ENCODE assay signal across 9 mouse cellular contexts in genomic region chr4:48585241-48586098, GRCm38 (mm10). TPM values are rescaled to one million over a fixed set of nuclear protein-coding genes. Genes with fewer than 3 reads are reported as not detected.
DNase-seq lines count a peak whose midpoint lies in the region; ATAC-seq and TF ChIP-seq lines count a peak whose summit lies in the region.
"Had no signal": no experiment of that assay in that cellular context is flagged by ENCODE, and none has a peak within 500 bp of the region (broad histone marks: within the 10 kb centered on the region; RNA-seq: fewer than 3 reads in every experiment).

No protein-coding gene starts in this region.

- peak overlapping the region; percentile 52 for H3K4me3 ChIP-seq in cerebellum, adult 2 months (replicated peaks; ENCODE audit: insufficient read depth, low read depth, low read length)
- H3K4me3 ChIP-seq in forebrain, embryonic 12.5 days (replicated peaks) = peak overlapping the region; percentile 96
- peak overlapping the region; percentile 89 for H3K4me3 ChIP-seq in limb, embryonic 14.5 days (replicated peaks; ENCODE audit: low read length)
- peak overlapping the region; percentile 97 for H3K4me3 ChIP-seq in midbrain, embryonic 13.5 days (replicated peaks)
- peak overlapping the region; percentile 91 for H3K4me3 ChIP-seq in stomach, embryonic 14.5 days (ENCODE audit: low read depth, low read length)

- peaks cover 2% of the 10 kb centered on the region; the same call in 1 of the 2 replicates for H3K27me3 ChIP-seq in cerebellum, adult 2 months (ENCODE audit: control insufficient read depth, insufficient read depth, low read length)
- H3K27me3 ChIP-seq in forebrain, embryonic 12.5 days = no peaks in the 10 kb centered on the region
- H3K27me3 ChIP-seq in limb, embryonic 14.5 days (ENCODE audit: control insufficient read depth, insufficient read depth, low read length) = no peaks in the 10 kb centered on the region
- H3K27me3 ChIP-seq in midbrain, embryonic 13.5 days = no peaks in the 10 kb centered on the region
- H3K27me3 ChIP-seq in stomach, embryonic 14.5 days (ENCODE audit: control insufficient read depth, insufficient read depth, low read length) = no peaks in the 10 kb centered on the region

- 1% methylated on average over 88 of the region's 92 CpGs for whole genome bisulfite sequencing in cerebellum, adult 2 months
- WGBS in forebrain, embryonic 12.5 days = under 1% methylated on average over 87 of the region's 92 CpGs
- WGBS in limb, embryonic 14.5 days = under 1% methylated on average over 65 of the region's 92 CpGs
- WGBS in midbrain, embryonic 13.5 days = under 1% methylated on average over 73 of the region's 92 CpGs
- WGBS in stomach, embryonic 14.5 days = under 1% methylated on average over 91 of the region's 92 CpGs

- no peaks in the 10 kb centered on the region for H3K9me3 ChIP-seq in forebrain, embryonic 12.5 days
- no peaks in the 10 kb centered on the region for H3K9me3 ChIP-seq in limb, embryonic 14.5 days (ENCODE audit: control insufficient read depth, low read length)
- no peaks in the 10 kb centered on the region for H3K9me3 ChIP-seq in midbrain, embryonic 13.5 days
- 0 out of 2 replicates have a peak, but pooled peaks cover 4% of the 10 kb centered on the region for H3K9me3 ChIP-seq in stomach, embryonic 14.5 days (ENCODE audit: control insufficient read depth, low read depth, low read length)

- peak overlapping the region; percentile 99 for H3K9ac ChIP-seq in forebrain, embryonic 12.5 days
- H3K9ac ChIP-seq in limb, embryonic 14.5 days (ENCODE audit: low read depth, low read length, severe bottlenecking) = peak overlapping the region; percentile 97
- H3K9ac ChIP-seq in midbrain, embryonic 13.5 days (replicated peaks) = peak overlapping the region; percentile 99
- H3K9ac ChIP-seq in stomach, embryonic 14.5 days (replicated peaks; ENCODE audit: low read depth, low read length) = peak overlapping the region; percentile 92

- 0 out of 2 replicates have a peak, but pooled peaks cover 2% of the 10 kb centered on the region for H3K36me3 ChIP-seq in forebrain, embryonic 12.5 days (replicated peaks)
- peaks cover 5% of the 10 kb centered on the region; the same call in 1 of the 2 replicates for H3K36me3 ChIP-seq in limb, embryonic 14.5 days (ENCODE audit: control insufficient read depth, insufficient read depth, low read length)
- H3K36me3 ChIP-seq in midbrain, embryonic 13.5 days = no peaks in the 10 kb centered on the region
- H3K36me3 ChIP-seq in stomach, embryonic 14.5 days (ENCODE audit: control insufficient read depth, insufficient read depth, low read length) = no peaks in the 10 kb centered on the region

- peak; percentile 35 to 38 for DNase-seq in cerebellum, adult 2 months
- DNase-seq in cerebellum, adult 11-12 months = no peak
- DNase-seq in adrenal gland, adult 18-20 months (ENCODE audit: low spot score in 2 of 2) = peak; percentile 39 to 47
- DNase-seq in hindlimb bud, embryonic 11.5 days (ENCODE audit: extremely low spot score, low read depth, low spot score) = peak; percentile 35
- DNase-seq in limb, embryonic 14.5 days (ENCODE audit: low spot score) = no peak

- ATAC-seq in forebrain, embryonic 12.5 days (ENCODE audit: low FRiP score) = peak; percentile 75
- ATAC-seq in limb, embryonic 14.5 days (ENCODE audit: low FRiP score, low read depth) = peak; percentile 71
- peak; percentile 82 for ATAC-seq in midbrain, embryonic 13.5 days
- ATAC-seq in stomach, embryonic 14.5 days (ENCODE audit: insufficient number of reproducible peaks, insufficient read depth, low FRiP score, low read depth) = peak; percentile 68

- peak overlapping the region; percentile 43; the same call in 1 of the 2 replicates for H3K27ac ChIP-seq in cerebellum, adult 2 months (ENCODE audit: insufficient read depth, low read length)
- H3K27ac ChIP-seq in forebrain, embryonic 12.5 days = peak overlapping the region; percentile 99
- peak overlapping the region; percentile 93 for H3K27ac ChIP-seq in limb, embryonic 14.5 days (replicated peaks; ENCODE audit: low read depth, low read length)
- H3K27ac ChIP-seq in midbrain, embryonic 13.5 days = peak overlapping the region; percentile 100
- peak overlapping the region; percentile 94 for H3K27ac ChIP-seq in stomach, embryonic 14.5 days (ENCODE audit: low read length)
- H3K27ac ChIP-seq: macrophage had no signal

- no peak for TF ChIP-seq POLR2A in cerebellum, adult 2 months (IDR thresholded peaks at IDR 0.05; ENCODE audit: borderline replicate concordance, insufficient read depth, low read length)
- 0 out of 2 replicates have a peak, but pooled peaks have one; percentile 1 for TF ChIP-seq POLR2A in limb, embryonic 14.5 days (IDR thresholded peaks at IDR 0.05; ENCODE audit: borderline replicate concordance, extremely low read depth, insufficient read depth, insufficient read length)

- TF ChIP-seq CTCF in cerebellum, adult 2 months (IDR thresholded peaks at IDR 0.05; ENCODE audit: borderline replicate concordance, insufficient read depth, low read depth, low read length) = no peak

- H3K4me2 ChIP-seq in forebrain, embryonic 12.5 days = peak overlapping the region; percentile 88
- peak overlapping the region; percentile 80 for H3K4me2 ChIP-seq in limb, embryonic 14.5 days (replicated peaks; ENCODE audit: low read depth, low read length, severe bottlenecking)
- H3K4me2 ChIP-seq in midbrain, embryonic 13.5 days (replicated peaks) = peak overlapping the region; percentile 80
- peak overlapping the region; percentile 69 for H3K4me2 ChIP-seq in stomach, embryonic 14.5 days (replicated peaks; ENCODE audit: low read depth, low read length)

- H3K4me1 ChIP-seq in cerebellum, adult 2 months (ENCODE audit: control insufficient read depth, insufficient read depth, low read length) = peaks cover 5% of the 10 kb centered on the region; the same call in 1 of the 2 replicates
- peaks cover 42% of the 10 kb centered on the region for H3K4me1 ChIP-seq in forebrain, embryonic 12.5 days
- peaks cover 7% of the 10 kb centered on the region for H3K4me1 ChIP-seq in limb, embryonic 14.5 days (ENCODE audit: control insufficient read depth, insufficient read depth, low read length)
- peaks cover 64% of the 10 kb centered on the region for H3K4me1 ChIP-seq in midbrain, embryonic 13.5 days (replicated peaks)
- no peaks in the 10 kb centered on the region; the same call in 1 of the 2 replicates for H3K4me1 ChIP-seq in stomach, embryonic 14.5 days (ENCODE audit: control insufficient read depth, insufficient read depth, low read length)

RNA-seq across cellular contexts. Expression of gene Tmeff1, which starts 0.5 kb away (rescaled TPM):
- polyA plus RNA-seq in cerebellum, adult 2 months (2012; rRNA removed) = 60.1 and 74.5 TPM in 2 replicates
- 10 to 100 TPM in 1 of 2 experiments, 1 to 10 TPM in 1; 9.2 to 12.7 TPM for total RNA-seq in adrenal gland, adult 18-20 months (2021)
- polyA plus RNA-seq in forebrain, embryonic 12.5 days (2016; fragmentation: Nextera tagmentation; extraction: Ambion mirVana) = 165 and 166 TPM in 2 replicates
- 65.3 and 71.7 TPM in 2 replicates for polyA plus RNA-seq in limb, embryonic 14.5 days (2012; rRNA removed)
- 55.4 and 72.7 TPM in 2 replicates for polyA plus RNA-seq in limb, embryonic 14.5 days (2014; fragmentation: Nextera tagmentation; extraction: Ambion mirVana)
- 196 and 263 TPM in 2 replicates for polyA plus RNA-seq in midbrain, embryonic 13.5 days (2015; fragmentation: Nextera tagmentation; extraction: Ambion mirVana)
- 35.8 and 46.2 TPM in 2 replicates for polyA plus RNA-seq in stomach, embryonic 14.5 days (2014; fragmentation: Nextera tagmentation; extraction: Ambion mirVana)
- polyA plus RNA-seq: macrophage had no signal

RNA-seq across cellular contexts. Expression of gene Msantd3, which starts 45.7 kb away (rescaled TPM):
- 16.3 and 17.7 TPM in 2 replicates for polyA plus RNA-seq in cerebellum, adult 2 months (2012; rRNA removed)
- 10 to 100 TPM; 15.0 to 18.7 TPM for total RNA-seq in adrenal gland, adult 18-20 months (2021)
- polyA plus RNA-seq in forebrain, embryonic 12.5 days (2016; fragmentation: Nextera tagmentation; extraction: Ambion mirVana) = 58.2 and 62.0 TPM in 2 replicates
- polyA plus RNA-seq in limb, embryonic 14.5 days (2012; rRNA removed) = 24.7 and 35.6 TPM in 2 replicates
- polyA plus RNA-seq in limb, embryonic 14.5 days (2014; fragmentation: Nextera tagmentation; extraction: Ambion mirVana) = 25.4 and 26.2 TPM in 2 replicates
- 45.6 and 50.3 TPM in 2 replicates for polyA plus RNA-seq in midbrain, embryonic 13.5 days (2015; fragmentation: Nextera tagmentation; extraction: Ambion mirVana)
- polyA plus RNA-seq in stomach, embryonic 14.5 days (2014; fragmentation: Nextera tagmentation; extraction: Ambion mirVana) = 24.6 and 24.8 TPM in 2 replicates

Comparison
In these comparisons a context has a peak if more than half of its experiments do, and no peak if none do; other contexts are left out.
1. DNase-seq: peak in cerebellum, adult 2 months (2 of 2), adrenal gland, adult 18-20 months (2 of 2) and hindlimb bud, embryonic 11.5 days (single experiment); none in cerebellum, adult 11-12 months (single experiment) and limb, embryonic 14.5 days (single experiment).
2. H3K27ac ChIP-seq: peak in every context shown above with its lines; median percentile 100 in midbrain, embryonic 13.5 days; 99 in forebrain, embryonic 12.5 days; 94 in stomach, embryonic 14.5 days; 93 in limb, embryonic 14.5 days; 43 in cerebellum, adult 2 months.
3. Peak in every context shown above with its lines, with median percentiles within 50 percentile points of each other: H3K4me3 ChIP-seq, ATAC-seq, H3K4me2 ChIP-seq and H3K9ac ChIP-seq.